Mouse (Mus musculus): ENCODE data around the gene Gtpbp1.
A peak's percentile ranks its signal among the peaks of the same experiment; 100 is the strongest.

Gene Gtpbp1

GRCm38 (mm10) chr15:79727840-79728239, 37.2 kb downstream of the Gtpbp1 start:
- no peak for DNase-seq

DNA sequence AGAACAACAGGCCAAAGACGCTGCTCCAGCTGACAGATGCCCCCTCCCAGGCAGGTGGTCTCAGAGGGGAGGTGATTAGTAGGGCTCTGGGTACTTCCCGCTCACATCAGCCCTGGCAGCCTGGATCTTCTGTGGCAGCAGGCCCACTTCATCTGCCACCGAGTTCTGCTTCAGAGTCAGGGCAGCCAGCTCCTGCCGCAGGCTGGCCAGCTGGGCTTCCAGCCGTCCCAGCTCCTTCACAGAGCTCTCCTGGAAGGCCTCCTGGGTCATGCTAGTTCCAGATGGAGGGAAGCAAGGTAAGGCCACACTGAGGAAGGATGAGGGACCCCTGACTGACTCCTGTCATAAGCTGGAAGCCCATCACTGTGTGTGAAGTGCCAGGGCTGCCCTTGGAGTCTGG, 37.7 kb downstream of the Gtpbp1 start:
- DNase-seq = no peak

DNA sequence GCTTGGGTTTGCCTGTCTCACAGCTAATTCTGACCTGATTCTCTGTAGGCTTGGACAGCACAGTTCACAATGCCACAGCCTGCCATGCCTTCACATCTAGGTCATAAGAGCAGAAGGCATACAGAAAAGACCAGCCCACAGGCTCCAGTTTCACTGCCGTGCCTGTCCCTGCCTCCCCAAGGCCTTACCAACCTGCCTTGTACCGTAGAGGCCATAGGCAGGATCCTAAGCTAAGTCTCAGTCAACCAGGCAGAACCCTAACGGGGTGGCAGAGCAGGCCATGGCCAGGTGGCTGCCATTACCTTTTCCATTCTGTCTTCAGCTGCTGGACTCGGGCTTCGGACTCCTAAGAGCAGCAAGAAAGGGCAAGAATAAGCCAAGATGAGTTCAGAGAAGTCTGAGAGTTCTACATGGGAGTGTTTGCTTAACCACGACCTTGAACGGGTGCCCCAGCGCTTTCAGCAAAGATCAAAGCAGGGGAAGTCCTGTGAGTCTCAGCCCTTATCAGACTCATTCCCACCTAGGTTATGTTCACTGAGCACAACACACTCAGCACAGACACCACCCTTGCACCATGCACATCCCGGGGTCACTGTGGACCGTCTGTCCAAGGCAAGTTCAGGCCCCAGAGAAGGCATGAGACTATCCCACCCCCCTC, 38.2 kb downstream of the Gtpbp1 start:
- no peak for DNase-seq

GRCm38 (mm10) chr15:79731554-79731953, 40.9 kb downstream of the Gtpbp1 start:
- DNase-seq = no peak

GRCm38 (mm10) chr15:79733192-79733591, 42.5 kb downstream of the Gtpbp1 start:
- no peak for DNase-seq

- no peak for DNase-seq
These were observed 43.0 kb downstream of the Gtpbp1 start for GRCm38 (mm10) chr15:79733640-79734039.

DNA sequence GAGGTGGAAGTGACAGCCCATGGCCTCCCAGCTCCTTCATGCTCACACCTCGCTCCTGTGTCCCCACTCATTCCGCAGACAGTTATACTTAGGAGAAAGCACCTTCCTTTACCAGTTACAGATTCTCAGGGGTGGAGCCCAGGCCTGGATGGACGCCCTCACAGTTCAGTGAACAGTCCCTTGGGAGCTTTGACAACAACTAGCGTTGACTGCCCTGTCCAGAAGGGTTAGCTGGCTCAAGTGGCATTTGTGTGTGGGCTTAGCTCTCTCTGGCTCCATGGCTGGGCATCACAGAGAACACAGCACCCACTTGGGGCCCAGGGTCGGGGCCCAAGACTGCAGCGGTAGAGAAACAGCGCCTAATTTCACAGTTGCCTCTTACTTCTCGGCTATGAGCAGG, 43.7 kb downstream of the Gtpbp1 start:
- no peak for DNase-seq

GRCm38 (mm10) chr15:79740739-79741138, 50.1 kb downstream of the Gtpbp1 start:
- no peak for DNase-seq

DNA sequence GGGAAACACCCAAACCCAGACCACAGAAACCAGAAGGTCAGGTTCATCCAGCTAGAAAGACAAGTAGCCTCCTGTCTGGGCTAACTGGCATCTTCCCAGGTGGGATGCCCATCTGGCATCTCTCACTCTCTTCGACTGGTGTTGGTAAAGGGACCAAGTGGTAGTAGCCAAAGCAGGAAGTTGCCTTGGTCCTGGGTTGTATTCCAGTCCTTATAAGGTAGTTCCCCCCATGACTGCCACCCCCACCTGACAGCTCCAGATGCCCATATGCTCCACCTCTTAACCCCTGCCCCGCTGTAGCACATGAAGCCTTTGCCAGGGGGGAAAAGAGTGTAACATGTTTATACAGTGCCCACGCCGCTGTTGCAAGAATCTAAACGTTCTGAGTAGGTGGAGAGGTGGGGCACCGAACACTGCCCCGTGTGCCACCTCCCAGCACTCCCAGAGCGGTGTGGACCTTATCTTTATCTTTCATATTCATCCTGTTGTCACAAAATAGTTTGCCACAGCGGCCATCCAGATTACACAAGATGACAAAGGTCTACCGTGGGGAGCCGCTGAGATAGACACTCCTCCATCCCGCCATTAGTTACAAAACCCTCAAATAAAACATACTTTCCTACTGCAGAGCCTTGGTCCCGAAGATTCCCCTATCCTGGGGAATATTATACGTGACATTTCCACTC, 50.7 kb downstream of the Gtpbp1 start:
- DNase-seq = no peak

GRCm38 (mm10) chr15:79741921-79742705, 51.5 kb downstream of the Gtpbp1 start, which contains the start of gene Sun2:
Sun2 (minus strand) TSS chr15:79742536.
- peak; percentile 93 for DNase-seq

GRCm38 (mm10) chr15:79742706-79743023, 52.0 kb downstream of the Gtpbp1 start:
- no peak for DNase-seq

- DNase-seq = no peak
These were observed 53.4 kb downstream of the Gtpbp1 start for GRCm38 (mm10) chr15:79744001-79744400.

DNA sequence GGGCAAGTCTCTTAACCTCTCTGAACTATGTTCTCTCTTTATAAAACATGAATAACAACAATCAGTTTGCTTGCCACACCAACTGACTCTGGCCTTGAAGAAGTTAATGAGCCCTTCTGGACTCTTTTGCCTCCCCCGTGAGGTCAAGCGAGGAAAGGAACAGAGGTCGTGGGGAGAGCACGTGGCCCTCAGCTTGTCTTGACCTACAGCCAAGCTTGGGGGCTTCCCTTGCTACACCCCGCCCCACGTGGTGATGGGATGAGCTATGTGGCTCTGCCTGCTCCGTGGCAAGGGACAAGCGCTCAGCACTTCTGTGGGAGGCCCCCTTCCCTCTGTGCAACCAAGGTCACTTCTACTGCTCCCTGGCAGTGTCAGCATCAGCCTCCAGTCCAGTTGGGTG, 54.1 kb downstream of the Gtpbp1 start:
- DNase-seq = peak; percentile 59

DNA sequence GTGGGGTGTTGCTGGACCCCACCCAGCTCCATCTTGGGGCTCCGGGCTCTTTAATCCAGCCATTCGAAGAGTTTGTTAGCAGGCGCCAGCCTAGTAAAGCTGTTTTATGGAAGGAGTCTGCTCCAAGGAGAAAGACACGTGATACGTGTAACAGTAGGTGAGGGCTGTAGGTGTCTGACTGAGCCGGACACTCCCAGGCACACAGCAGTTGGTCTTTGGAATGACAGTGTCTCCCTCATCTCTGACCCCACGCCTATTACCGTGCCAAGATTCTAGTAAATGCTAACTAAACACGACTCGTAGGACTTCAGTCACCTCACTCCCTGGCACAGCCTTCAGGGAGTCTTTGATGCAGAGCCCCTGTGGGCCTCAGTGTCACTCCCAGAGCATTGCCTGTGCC, 54.7 kb downstream of the Gtpbp1 start:
- peak; percentile 37 for DNase-seq

- DNase-seq = no peak
These were observed 55.2 kb downstream of the Gtpbp1 start for GRCm38 (mm10) chr15:79745883-79746282.

GRCm38 (mm10) chr15:79747998-79748397, 57.4 kb downstream of the Gtpbp1 start:
- no peak for DNase-seq

- DNase-seq = no peak
These were observed 58.5 kb downstream of the Gtpbp1 start for GRCm38 (mm10) chr15:79749162-79749561.

DNA sequence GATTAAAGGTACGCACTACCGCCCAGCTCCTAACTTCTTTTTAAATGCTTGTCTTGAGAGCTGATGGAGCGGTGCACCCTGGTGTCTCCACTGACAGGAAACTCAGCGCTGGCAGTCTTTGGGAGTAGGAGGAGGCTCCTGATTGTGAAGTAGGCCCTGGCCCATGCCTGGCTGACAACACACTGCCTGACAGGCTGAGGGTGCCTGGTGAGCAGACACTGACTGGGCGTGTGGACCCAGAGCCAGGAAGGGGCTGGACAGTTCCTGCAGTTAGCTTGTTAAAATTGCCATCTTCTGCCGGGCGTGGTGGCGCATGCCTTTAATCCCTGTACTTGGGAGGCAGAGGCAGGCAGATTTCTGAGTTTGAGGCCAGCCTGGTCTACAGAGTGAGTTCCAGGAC, 59.6 kb downstream of the Gtpbp1 start:
- DNase-seq = no peak

DNA sequence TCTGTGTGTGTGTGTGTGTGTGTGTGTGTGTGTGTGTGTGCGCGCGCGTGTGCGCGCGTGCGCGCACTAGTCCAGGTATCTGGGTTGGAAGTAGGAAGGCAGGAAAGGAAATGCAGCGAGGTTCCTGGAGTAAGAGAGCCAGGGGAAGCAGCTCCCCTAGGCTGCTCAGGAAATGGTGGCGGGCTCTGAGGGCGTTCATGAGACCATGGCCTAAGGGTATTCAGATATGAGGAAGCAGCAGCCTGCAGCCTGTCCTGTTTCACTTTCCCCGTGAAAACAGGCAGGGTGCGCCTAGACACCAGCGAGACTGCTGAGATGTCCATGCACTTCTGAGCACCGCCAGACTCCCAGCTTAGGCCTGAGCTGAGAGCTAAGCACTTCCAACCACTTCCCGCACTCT, 61.1 kb downstream of the Gtpbp1 start:
- DNase-seq = no peak

GRCm38 (mm10) chr15:79752742-79753419, 62.2 kb downstream of the Gtpbp1 start:
- peak; percentile 77 for DNase-seq

GRCm38 (mm10) chr15:79753420-79753752, 62.7 kb downstream of the Gtpbp1 start:
- peak; percentile 21 for DNase-seq

DNA sequence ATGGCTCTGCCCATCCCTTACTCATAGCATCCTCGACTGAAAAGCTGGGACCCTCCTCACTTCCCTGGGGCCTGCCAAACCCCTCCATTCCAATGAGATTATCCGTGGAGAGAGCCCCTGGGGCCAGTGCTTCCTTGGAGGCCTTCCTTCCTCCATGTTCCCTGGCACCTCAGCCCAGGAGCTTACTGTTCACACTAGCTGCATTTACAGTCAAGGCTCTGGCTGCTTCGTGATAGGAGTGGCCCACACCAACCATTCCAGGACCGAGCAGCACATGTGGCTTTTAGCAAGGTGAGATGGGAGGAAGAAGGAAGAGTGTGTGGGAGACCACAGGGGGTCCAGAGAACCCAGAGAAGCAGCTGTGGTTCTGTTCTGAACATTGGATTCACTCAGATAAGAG, 63.2 kb downstream of the Gtpbp1 start:
- DNase-seq = no peak

- no peak for DNase-seq
These were observed 64.5 kb downstream of the Gtpbp1 start for GRCm38 (mm10) chr15:79755176-79755575.
